In genomic region chrX:101131001-101131400, GRCm38 (mm10) we compare ENCODE assay signal across 9 mouse cellular contexts. TPM values are rescaled to one million over a fixed set of nuclear protein-coding genes. Genes with fewer than 3 reads are reported as not detected.
DNase-seq lines count a peak whose midpoint lies in the region; ATAC-seq lines count a peak whose summit lies in the region.
"Had no signal": no experiment of that assay in that cellular context is flagged by ENCODE, and none has a peak within 500 bp of the region (broad histone marks: within the 10 kb centered on the region; RNA-seq: fewer than 3 reads in every experiment).

No protein-coding gene starts in this region.

- peak; percentile 69 for ATAC-seq in megakaryocyte-erythroid progenitor cell, adult 5-6 weeks (replicated peaks; ENCODE audit: low FRiP score, low TSS enrichment, poor library complexity, severe bottlenecking)

- intact Hi-C loops in heart, postnatal 10 days (cut with DNase I), result loop anchor here (5.0 to 10.0 kb wide), 2 partner anchors 124 to 386 kb away; partner anchors contain the start of gene Foxo4

- peak; percentile 56 for DNase-seq in gastrocnemius, adult 18-20 months (ENCODE audit: low spot score)
- no peak for DNase-seq in gastrocnemius, postnatal 25 days
- peak; percentile 40 for DNase-seq in adrenal gland, adult 2 months
- DNase-seq in embryo, embryonic 9.5 days (ENCODE audit: extremely low spot score), result peak; percentile 40
- DNase-seq in heart, postnatal 10 days, result peak; percentile 57 to 69
- DNase-seq in layer of hippocampus, postnatal 36 days, result peak; percentile 39 to 55
- peak; percentile 30 to 42 for DNase-seq in spleen, postnatal 36 days (ENCODE audit: low spot score in 2 of 2)

RNA-seq across cellular contexts. Expression of gene Slc7a3, which starts 45.2 kb away (rescaled TPM):
- not detected for total RNA-seq in gastrocnemius, adult 18-20 months (2021)
- under 1 TPM in 1 of 2 experiments, not detected in 1; 0.16 TPM for total RNA-seq in gastrocnemius, postnatal 25 days (2021)
- total RNA-seq in adrenal gland, adult 2 months (2021), result under 1 TPM; 0.55 to 0.95 TPM
- polyA plus RNA-seq in adrenal gland, adult 2 months (2012; rRNA removed), result 1.0 and 1.8 TPM in 2 replicates
- total RNA-seq in heart, postnatal 10 days (2021), result not detected
- 1 to 10 TPM; 4.8 to 6.8 TPM for total RNA-seq in layer of hippocampus, postnatal 36 days (2021)
- 2.0 TPM in 1 of 2 replicates, not detected in the other for total RNA-seq in megakaryocyte-erythroid progenitor cell, adult 5-6 weeks (2014; fragmentation: Nextera tagmentation)
- total RNA-seq in megakaryocyte-erythroid progenitor cell, adult 5-6 weeks (2017), result 0.34 TPM in 1 of 2 replicates, not detected in the other
- polyA plus RNA-seq: macrophage had no signal
